ENCODE assay signal across 16 mouse cellular contexts in the genomic region with DNA sequence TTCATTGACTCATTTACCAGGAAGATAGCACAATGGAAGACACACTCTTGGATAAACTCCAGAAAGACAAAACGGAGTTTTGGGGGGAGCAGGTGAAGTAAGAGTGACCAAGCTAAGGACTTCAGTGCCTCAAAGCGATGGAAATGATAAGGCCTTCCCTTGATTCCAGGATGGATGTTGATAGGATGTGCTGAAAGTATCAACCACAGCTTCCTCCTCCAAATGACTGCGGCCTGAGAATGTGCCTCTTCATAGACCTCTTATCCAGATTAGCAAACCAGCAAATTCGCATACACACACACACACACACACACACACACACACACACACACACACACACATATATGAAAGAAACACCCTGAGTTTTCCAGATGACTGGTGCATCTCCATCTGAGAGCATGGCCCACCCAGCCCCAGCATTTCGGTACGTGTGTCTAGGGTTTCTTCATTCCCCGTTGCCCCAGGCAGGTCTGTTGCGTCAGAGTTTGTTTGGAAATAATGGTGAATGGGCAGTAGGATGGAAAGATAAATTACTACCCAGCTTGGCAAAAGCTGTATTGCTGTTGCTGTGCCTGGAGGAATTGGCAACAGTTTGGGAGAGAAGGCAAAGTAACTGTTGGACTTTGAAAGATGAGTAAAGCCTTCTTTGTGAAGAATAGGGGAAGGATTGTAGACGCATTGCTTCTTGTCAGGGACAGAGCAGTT. TPM values are rescaled to one million over a fixed set of nuclear protein-coding genes. Genes with fewer than 3 reads are reported as not detected.
DNase-seq lines count a peak whose midpoint lies in the region; ATAC-seq lines count a peak whose summit lies in the region.
"Had no signal": no experiment of that assay in that cellular context is flagged by ENCODE, and none has a peak within 500 bp of the region (broad histone marks: within the 10 kb centered on the region; RNA-seq: fewer than 3 reads in every experiment).

No protein-coding gene starts in this region.

- H3K4me2 ChIP-seq in midbrain, embryonic 11.5 days = no peak overlapping the region
- no peak overlapping the region for H3K4me2 ChIP-seq in hindbrain, embryonic 16.5 days (ENCODE audit: low read length)
- H3K4me2 ChIP-seq: forebrain, embryonic 12.5 days; hindbrain, embryonic 12.5 days; liver, embryonic 15.5 days; midbrain, embryonic 15.5 days had no signal

- no peak for ATAC-seq in midbrain, embryonic 11.5 days (ENCODE audit: low FRiP score)
- ATAC-seq in neutrophil, adult 5-6 weeks (ENCODE audit: extremely low read depth, insufficient number of reproducible peaks, low FRiP score, poor library complexity, severe bottlenecking) = peak; percentile 11; the same call in 1 of the 2 replicates
- ATAC-seq in hindbrain, embryonic 16.5 days = no peak
- ATAC-seq: midbrain, embryonic 15.5 days had no signal

- peaks cover 5% of the 10 kb centered on the region; the same call in 1 of the 2 replicates for H3K4me1 ChIP-seq in midbrain, embryonic 11.5 days (ENCODE audit: control insufficient read depth, insufficient read depth, low read length)
- peaks cover 17% of the 10 kb centered on the region for H3K4me1 ChIP-seq in midbrain, embryonic 10.5 days
- no peaks in the 10 kb centered on the region for H3K4me1 ChIP-seq in hindbrain, embryonic 16.5 days (ENCODE audit: control insufficient read depth, insufficient read depth, low read depth, low read length)
- H3K4me1 ChIP-seq in hindbrain, embryonic 10.5 days (replicated peaks) = peaks cover 19% of the 10 kb centered on the region

- H3K4me3 ChIP-seq in midbrain, embryonic 11.5 days (ENCODE audit: low read depth, low read length) = no peak overlapping the region
- no peak overlapping the region for H3K4me3 ChIP-seq in midbrain, embryonic 10.5 days
- H3K4me3 ChIP-seq in hindbrain, embryonic 16.5 days (ENCODE audit: low read length) = no peak overlapping the region
- H3K4me3 ChIP-seq in hindbrain, embryonic 10.5 days = no peak overlapping the region
- H3K4me3 ChIP-seq: forebrain, embryonic 12.5 days; hindbrain, embryonic 12.5 days; layer of hippocampus, adult 2 months; liver, embryonic 15.5 days; midbrain, embryonic 15.5 days had no signal

- WGBS in midbrain, embryonic 11.5 days = 84% methylated on average over 9 of the region's 9 CpGs
- 86% methylated on average over 9 of the region's 9 CpGs for WGBS in midbrain, embryonic 10.5 days
- WGBS in hindbrain, embryonic 16.5 days = 75% methylated on average over 9 of the region's 9 CpGs
- WGBS in hindbrain, embryonic 10.5 days = 89% methylated on average over 9 of the region's 9 CpGs

- H3K36me3 ChIP-seq in midbrain, embryonic 11.5 days (ENCODE audit: control insufficient read depth, insufficient read depth, low read length) = no peaks in the 10 kb centered on the region
- H3K36me3 ChIP-seq in midbrain, embryonic 10.5 days = no peaks in the 10 kb centered on the region
- H3K36me3 ChIP-seq in hindbrain, embryonic 16.5 days (ENCODE audit: control insufficient read depth, insufficient read depth, low read length) = no peaks in the 10 kb centered on the region
- H3K36me3 ChIP-seq in hindbrain, embryonic 10.5 days = no peaks in the 10 kb centered on the region
- H3K36me3 ChIP-seq: forebrain, embryonic 12.5 days; hindbrain, embryonic 12.5 days; liver, embryonic 15.5 days; midbrain, embryonic 15.5 days had no signal

- H3K9ac ChIP-seq in midbrain, embryonic 11.5 days (ENCODE audit: low read length) = no peak overlapping the region
- H3K9ac ChIP-seq in hindbrain, embryonic 16.5 days (ENCODE audit: low read depth, low read length) = no peak overlapping the region
- H3K9ac ChIP-seq: forebrain, embryonic 12.5 days; hindbrain, embryonic 12.5 days; liver, embryonic 15.5 days; midbrain, embryonic 15.5 days had no signal

- no peak overlapping the region for H3K27ac ChIP-seq in midbrain, embryonic 11.5 days (ENCODE audit: low read depth, low read length)
- H3K27ac ChIP-seq in midbrain, embryonic 10.5 days (replicated peaks) = no peak overlapping the region
- no peak overlapping the region for H3K27ac ChIP-seq in hindbrain, embryonic 16.5 days (ENCODE audit: low read depth, low read length)
- H3K27ac ChIP-seq in hindbrain, embryonic 10.5 days = no peak overlapping the region
- H3K27ac ChIP-seq: forebrain, embryonic 12.5 days; hindbrain, embryonic 12.5 days; kidney, postnatal 0 days; layer of hippocampus, adult 2 months; liver, embryonic 15.5 days; midbrain, embryonic 15.5 days had no signal

- DNase-seq in heart, adult 11 months = peak; percentile 40
- DNase-seq in heart, adult 8-10 months (ENCODE audit: low spot score) = no peak
- peak; percentile 70 for DNase-seq in midbrain, embryonic 11.5 days (ENCODE audit: low spot score, missing footprints)
- DNase-seq in midbrain, embryonic 10.5 days (ENCODE audit: low spot score) = no peak
- DNase-seq in adrenal gland, postnatal 25 days = peak; percentile 10
- DNase-seq in hindbrain, embryonic 10.5 days (ENCODE audit: low spot score) = no peak
- DNase-seq: cerebellum, postnatal 10 days; gastrocnemius, postnatal 36 days had no signal

- no peaks in the 10 kb centered on the region for H3K9me3 ChIP-seq in midbrain, embryonic 11.5 days (ENCODE audit: control insufficient read depth, low read length)
- no peaks in the 10 kb centered on the region for H3K9me3 ChIP-seq in midbrain, embryonic 10.5 days (replicated peaks)
- H3K9me3 ChIP-seq in hindbrain, embryonic 16.5 days (ENCODE audit: control insufficient read depth, low read length) = no peaks in the 10 kb centered on the region
- H3K9me3 ChIP-seq in hindbrain, embryonic 10.5 days = no peaks in the 10 kb centered on the region
- H3K9me3 ChIP-seq: forebrain, embryonic 12.5 days; hindbrain, embryonic 12.5 days; liver, embryonic 15.5 days; midbrain, embryonic 15.5 days had no signal

- H3K27me3 ChIP-seq in midbrain, embryonic 11.5 days (ENCODE audit: control insufficient read depth, insufficient read depth, low read length) = no peaks in the 10 kb centered on the region
- peaks cover 52% of the 10 kb centered on the region for H3K27me3 ChIP-seq in midbrain, embryonic 10.5 days (ENCODE audit: low read depth, poor library complexity, severe bottlenecking)
- H3K27me3 ChIP-seq in hindbrain, embryonic 16.5 days (replicated peaks; ENCODE audit: control insufficient read depth, insufficient read depth, low read length) = no peaks in the 10 kb centered on the region
- peaks cover 21% of the 10 kb centered on the region for H3K27me3 ChIP-seq in hindbrain, embryonic 10.5 days (ENCODE audit: insufficient read depth, poor library complexity, severe bottlenecking)
- H3K27me3 ChIP-seq: hindbrain, embryonic 12.5 days; liver, embryonic 15.5 days had no signal

RNA-seq across cellular contexts. Expression of a gene that starts 9.7 kb away (rescaled TPM):
- 10 to 100 TPM; 13.8 to 30.6 (median 20.8) TPM for total RNA-seq in heart, adult 8-10 months (2022)
- polyA plus RNA-seq in midbrain, embryonic 11.5 days (2014; fragmentation: Nextera tagmentation; extraction: Ambion mirVana) = 13.2 and 16.5 TPM in 2 replicates
- 14.8 and 15.3 TPM in 2 replicates for polyA plus RNA-seq in midbrain, embryonic 10.5 days (2016; fragmentation: Nextera tagmentation; extraction: Ambion mirVana)
- 42.2 and 61.9 TPM in 2 replicates for total RNA-seq in adrenal gland, postnatal 25 days (2021)
- total RNA-seq in neutrophil, adult 5-6 weeks (2017) = 179 and 195 TPM in 2 replicates
- 15.3 and 18.5 TPM in 2 replicates for polyA plus RNA-seq in hindbrain, embryonic 16.5 days (2015; fragmentation: Nextera tagmentation; extraction: Ambion mirVana)
- polyA plus RNA-seq in hindbrain, embryonic 10.5 days (2016; fragmentation: Nextera tagmentation; extraction: Ambion mirVana) = 21.9 and 25.7 TPM in 2 replicates

Comparison
In these comparisons a context has a peak if more than half of its experiments do, and no peak if none do; other contexts are left out.
1. DNase-seq: peak in heart, adult 11 months (single experiment), midbrain, embryonic 11.5 days (single experiment) and adrenal gland, postnatal 25 days (single experiment); none in heart, adult 8-10 months (single experiment), midbrain, embryonic 10.5 days (single experiment) and hindbrain, embryonic 10.5 days (single experiment).